Mouse (Mus musculus): ENCODE data around the gene Rfc2.

DNA sequence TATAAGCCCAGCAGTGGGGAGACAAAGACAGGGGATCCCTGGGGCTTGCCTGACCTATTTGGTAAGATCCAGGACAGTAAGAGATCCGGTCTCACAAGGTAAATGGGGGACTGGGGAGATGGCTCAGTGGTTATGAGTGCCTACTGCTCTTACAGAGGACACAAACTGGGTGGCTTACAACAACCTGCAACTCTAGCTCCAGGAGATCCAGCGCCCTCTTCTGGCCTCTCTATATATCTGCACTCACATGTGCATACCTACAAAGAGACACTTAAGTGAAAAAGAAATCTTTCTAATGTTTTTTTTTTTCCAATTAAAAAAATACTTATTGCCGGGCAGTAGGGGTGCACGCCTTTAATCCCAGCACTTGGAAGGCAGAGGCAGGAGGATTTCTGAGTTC lies 65.3 kb downstream of the Rfc2 start:
- TF ChIP-seq POLR2A (IDR thresholded peaks at IDR 0.05; ENCODE audit: low read depth, low read length) (no peak), SIN3A (IDR thresholded peaks at IDR 0.05; ENCODE audit: low read length) (no peak), HCFC1 (IDR thresholded peaks at IDR 0.05; ENCODE audit: low read depth, low read length) (no peak), ZNF384 (IDR thresholded peaks at IDR 0.05; ENCODE audit: low read depth, low read length) (no peak), MXI1 (IDR thresholded peaks at IDR 0.05; ENCODE audit: low read depth, low read length) (no peak), ZC3H11A (IDR thresholded peaks at IDR 0.05; ENCODE audit: low read depth, low read length) (no peak)
